Comparison of ENCODE assay signal across 8 mouse cellular contexts in genomic region chr3:89430171-89431159, GRCm38 (mm10). TPM values are rescaled to one million over a fixed set of nuclear protein-coding genes. Genes with fewer than 3 reads are reported as not detected.
DNase-seq lines count a peak whose midpoint lies in the region; ATAC-seq and TF ChIP-seq lines count a peak whose summit lies in the region.

Gene Pygo2 (plus strand): TSS chr3:89430214.

- peak within 1 kb of the TSS; percentile 60 for H3K4me3 ChIP-seq in cortical plate, adult 2 months (ENCODE audit: insufficient read depth, low read length)

- peak; percentile 75 for TF ChIP-seq POLR2A in cortical plate, adult 2 months (IDR thresholded peaks at IDR 0.05; ENCODE audit: extremely low read depth, insufficient read depth, low read length)

- H3K4me1 ChIP-seq in cortical plate, adult 2 months (ENCODE audit: control insufficient read depth, insufficient read depth, low read length) = peaks cover 3% of the 10 kb centered on the region

- intact Hi-C loops in left cerebral cortex, postnatal 10 days (cut with DNase I) = no loop called here

- ATAC-seq in activated CD4-positive, CD25-positive, alpha-beta regulatory T cell, adult 4 months = peak; percentile 98
- peak; percentile 99 for ATAC-seq in inflammation-experienced regulatory T-cells, adult 6 months
- peak; percentile 91 for ATAC-seq in megakaryocyte-erythroid progenitor cell, adult 5-6 weeks (replicated peaks; ENCODE audit: low FRiP score, low TSS enrichment, poor library complexity, severe bottlenecking)

- peak within 1 kb of the TSS; percentile 29 for H3K27ac ChIP-seq in cortical plate, adult 2 months (ENCODE audit: insufficient read depth, low read length)

- peak; percentile 91 for DNase-seq in gastrocnemius, postnatal 10 days
- peak; percentile 95 to 98 for DNase-seq in left cerebral cortex, postnatal 10 days (ENCODE audit: extremely low spot score in 1 of 2, low spot score in 2 of 2)
- peak; percentile 98 for DNase-seq in right cerebral cortex, postnatal 25 days
- DNase-seq in urinary bladder, postnatal 4 days (ENCODE audit: low spot score in 2 of 2) = peak; percentile 96 to 97

- no peak for TF ChIP-seq CTCF in cortical plate, adult 2 months (IDR thresholded peaks at IDR 0.05; ENCODE audit: extremely low read depth, insufficient read depth, low read length)

RNA-seq across cellular contexts. Expression of gene Pygo2, which starts in this region (rescaled TPM):
- 1 to 10 TPM; 8.6 to 9.6 TPM for polyA plus RNA-seq in activated CD4-positive, CD25-positive, alpha-beta regulatory T cell, adult 4 months (2017; shearing (Covaris generic))
- polyA plus RNA-seq in cortical plate, adult 2 months (2012; rRNA removed) = 43.4 and 47.2 TPM in 2 replicates
- 10 to 100 TPM; 15.9 to 22.2 TPM for total RNA-seq in gastrocnemius, postnatal 10 days (2021)
- 1 to 10 TPM; 9.0 to 9.6 (median 9.5) TPM for polyA plus RNA-seq in inflammation-experienced regulatory T-cells, adult 6 months (2017; shearing (Covaris generic))
- 10 to 100 TPM; 46.0 to 50.6 TPM for total RNA-seq in left cerebral cortex, postnatal 10 days (2021)
- total RNA-seq in megakaryocyte-erythroid progenitor cell, adult 5-6 weeks (2014; fragmentation: Nextera tagmentation) = 38.5 and 42.2 TPM in 2 replicates
- total RNA-seq in megakaryocyte-erythroid progenitor cell, adult 5-6 weeks (2017) = 9.6 and 19.9 TPM in 2 replicates

Comparison
In these comparisons a context has a peak if more than half of its experiments do, and no peak if none do; other contexts are left out.
1. Peak in every context shown above with its lines: DNase-seq, ATAC-seq, H3K4me3 ChIP-seq and H3K27ac ChIP-seq.